16 mouse cellular contexts compared by ENCODE assay signal in genomic region chr4:142770177-142770576, GRCm38 (mm10).
DNase-seq lines count a peak whose midpoint lies in the region; ATAC-seq lines count a peak whose summit lies in the region.
"Had no signal": no experiment of that assay in that cellular context is flagged by ENCODE, and none has a peak within 500 bp of the region (broad histone marks: within the 10 kb centered on the region; RNA-seq: fewer than 3 reads in every experiment).

No protein-coding gene starts in this region.

- DNase-seq in heart, adult 11 months: peak; percentile 10
- no peak for DNase-seq in heart, postnatal 10 days
- peak; percentile 71 for DNase-seq in embryonic facial prominence, embryonic 11.5 days (ENCODE audit: low spot score)
- DNase-seq in hindbrain, embryonic 14.5 days (ENCODE audit: low spot score): peak; percentile 29
- DNase-seq in left cerebral cortex, adult 8-10 months (ENCODE audit: low spot score in 2 of 2): no peak
- no peak for DNase-seq in urinary bladder, postnatal 4 days (ENCODE audit: low spot score in 2 of 2)
- DNase-seq in urinary bladder, adult 2 months (ENCODE audit: low spot score): no peak
- DNase-seq: cerebellum, postnatal 10 days; gastrocnemius, postnatal 36 days; lung, adult 18-20 months; thymus, adult 18-20 months had no signal

- no peaks in the 10 kb centered on the region for H3K27me3 ChIP-seq in embryonic facial prominence, embryonic 11.5 days (ENCODE audit: control insufficient read depth, insufficient read depth, low read length)
- no peaks in the 10 kb centered on the region for H3K27me3 ChIP-seq in hindbrain, embryonic 14.5 days (ENCODE audit: control insufficient read depth, insufficient read depth, low read length)
- no peaks in the 10 kb centered on the region for H3K27me3 ChIP-seq in midbrain, embryonic 15.5 days (replicated peaks)
- H3K27me3 ChIP-seq: heart, embryonic 15.5 days; intestine, embryonic 15.5 days; megakaryocyte, embryonic 14.5 days had no signal

- no peak overlapping the region for H3K27ac ChIP-seq in embryonic facial prominence, embryonic 11.5 days (replicated peaks; ENCODE audit: low read depth, low read length)
- no peak overlapping the region for H3K27ac ChIP-seq in hindbrain, embryonic 14.5 days
- no peak overlapping the region for H3K27ac ChIP-seq in midbrain, embryonic 15.5 days
- H3K27ac ChIP-seq: heart, embryonic 15.5 days; intestine, embryonic 15.5 days; layer of hippocampus, adult 2 months had no signal

- H3K4me3 ChIP-seq in embryonic facial prominence, embryonic 11.5 days (ENCODE audit: low read depth, low read length): no peak overlapping the region
- H3K4me3 ChIP-seq in hindbrain, embryonic 14.5 days (replicated peaks; ENCODE audit: low read length): no peak overlapping the region
- H3K4me3 ChIP-seq in midbrain, embryonic 15.5 days: no peak overlapping the region
- H3K4me3 ChIP-seq: heart, embryonic 15.5 days; intestine, embryonic 15.5 days; layer of hippocampus, adult 2 months; megakaryocyte, embryonic 14.5 days had no signal

- H3K4me2 ChIP-seq in embryonic facial prominence, embryonic 11.5 days (ENCODE audit: low read depth, low read length): no peak overlapping the region
- H3K4me2 ChIP-seq in hindbrain, embryonic 14.5 days (replicated peaks): no peak overlapping the region
- H3K4me2 ChIP-seq in midbrain, embryonic 15.5 days: no peak overlapping the region
- H3K4me2 ChIP-seq: heart, embryonic 15.5 days; intestine, embryonic 15.5 days had no signal

- ATAC-seq in embryonic facial prominence, embryonic 11.5 days (replicated peaks; ENCODE audit: insufficient number of reproducible peaks, low FRiP score, low TSS enrichment, low read depth): 0 out of 2 replicates have a peak, but pooled peaks have one; percentile 25
- ATAC-seq in hindbrain, embryonic 14.5 days (ENCODE audit: low FRiP score): no peak
- 0 out of 2 replicates have a peak, but pooled peaks have one; percentile 9 for ATAC-seq in midbrain, embryonic 15.5 days (replicated peaks)
- ATAC-seq: intestine, embryonic 15.5 days had no signal

- H3K9ac ChIP-seq in embryonic facial prominence, embryonic 11.5 days (replicated peaks; ENCODE audit: low read length): peak overlapping the region; percentile 23; the same call in 1 of the 2 replicates
- no peak overlapping the region for H3K9ac ChIP-seq in hindbrain, embryonic 14.5 days
- no peak overlapping the region for H3K9ac ChIP-seq in midbrain, embryonic 15.5 days
- H3K9ac ChIP-seq: heart, embryonic 15.5 days; intestine, embryonic 15.5 days had no signal

- H3K4me1 ChIP-seq in embryonic facial prominence, embryonic 11.5 days (ENCODE audit: control insufficient read depth, insufficient read depth, low read length): no peaks in the 10 kb centered on the region; the same call in 1 of the 2 replicates
- H3K4me1 ChIP-seq in hindbrain, embryonic 14.5 days (replicated peaks; ENCODE audit: control insufficient read depth, insufficient read depth, low read length): peaks cover 34% of the 10 kb centered on the region
- peaks cover 40% of the 10 kb centered on the region for H3K4me1 ChIP-seq in midbrain, embryonic 15.5 days
- H3K4me1 ChIP-seq: megakaryocyte, embryonic 14.5 days had no signal

- 5% methylated on average over 8 of the region's 8 CpGs for WGBS in embryonic facial prominence, embryonic 11.5 days
- WGBS in hindbrain, embryonic 14.5 days: 4% methylated on average over 8 of the region's 8 CpGs
- under 1% methylated on average over 8 of the region's 8 CpGs for WGBS in midbrain, embryonic 15.5 days

- intact Hi-C loops in heart, postnatal 10 days (cut with DNase I): no loop called here

- no peaks in the 10 kb centered on the region for H3K36me3 ChIP-seq in embryonic facial prominence, embryonic 11.5 days (replicated peaks; ENCODE audit: control insufficient read depth, insufficient read depth, low read depth, low read length)
- no peaks in the 10 kb centered on the region for H3K36me3 ChIP-seq in hindbrain, embryonic 14.5 days (replicated peaks; ENCODE audit: control insufficient read depth, insufficient read depth)
- H3K36me3 ChIP-seq in midbrain, embryonic 15.5 days (replicated peaks): no peaks in the 10 kb centered on the region
- H3K36me3 ChIP-seq: heart, embryonic 15.5 days; intestine, embryonic 15.5 days had no signal

- no peaks in the 10 kb centered on the region for H3K9me3 ChIP-seq in embryonic facial prominence, embryonic 11.5 days (replicated peaks; ENCODE audit: control insufficient read depth, low read length)
- no peaks in the 10 kb centered on the region for H3K9me3 ChIP-seq in hindbrain, embryonic 14.5 days (ENCODE audit: control insufficient read depth, low read length)
- H3K9me3 ChIP-seq in midbrain, embryonic 15.5 days: no peaks in the 10 kb centered on the region
- H3K9me3 ChIP-seq: heart, embryonic 15.5 days; intestine, embryonic 15.5 days had no signal

Comparison
In these comparisons a context has a peak if more than half of its experiments do, and no peak if none do; other contexts are left out.
1. DNase-seq: peak in heart, adult 11 months (single experiment), embryonic facial prominence, embryonic 11.5 days (single experiment) and hindbrain, embryonic 14.5 days (single experiment); none in heart, postnatal 10 days (0 of 2), left cerebral cortex, adult 8-10 months (0 of 2), urinary bladder, postnatal 4 days (0 of 2) and urinary bladder, adult 2 months (single experiment).